In genomic region chr12:110500095-110500494, GRCm38 (mm10) we compare ENCODE assay signal across 16 mouse cellular contexts. TPM values are rescaled to one million over a fixed set of nuclear protein-coding genes. Genes with fewer than 3 reads are reported as not detected.
DNase-seq lines count a peak whose midpoint lies in the region; ATAC-seq lines count a peak whose summit lies in the region.
"Had no signal": no experiment of that assay in that cellular context is flagged by ENCODE, and none has a peak within 500 bp of the region (broad histone marks: within the 10 kb centered on the region; RNA-seq: fewer than 3 reads in every experiment).

No protein-coding gene starts in this region.

- ATAC-seq in heart, embryonic 14.5 days (ENCODE audit: insufficient number of reproducible peaks, insufficient read depth, low FRiP score, low read depth) = no peak
- ATAC-seq in activated CD4-positive, CD25-positive, alpha-beta regulatory T cell, adult 4 months = peak; percentile 4
- peak; percentile 60 for ATAC-seq in liver, embryonic 16.5 days (ENCODE audit: low read depth)
- ATAC-seq: hindbrain, embryonic 16.5 days had no signal

- 73% methylated on average over 8 of the region's 8 CpGs for WGBS in heart, embryonic 14.5 days
- 37% methylated on average over 8 of the region's 8 CpGs for WGBS in liver, embryonic 16.5 days (ENCODE audit: insufficient replicate concordance)

- no peaks in the 10 kb centered on the region for H3K36me3 ChIP-seq in heart, embryonic 14.5 days (ENCODE audit: control insufficient read depth, insufficient read depth, low read length)
- no peaks in the 10 kb centered on the region for H3K36me3 ChIP-seq in liver, embryonic 16.5 days (ENCODE audit: control insufficient read depth, insufficient read depth)

- no peaks in the 10 kb centered on the region for H3K9me3 ChIP-seq in heart, embryonic 14.5 days (ENCODE audit: control insufficient read depth, low read length)
- no peaks in the 10 kb centered on the region for H3K9me3 ChIP-seq in liver, embryonic 16.5 days (replicated peaks; ENCODE audit: control insufficient read depth, low read length)

- no peak overlapping the region for H3K4me3 ChIP-seq in heart, embryonic 14.5 days (ENCODE audit: control insufficient read depth in 1 of 2, insufficient read depth in 1 of 2, low read depth in 1 of 2, low read length in 2 of 2)
- H3K4me3 ChIP-seq in liver, embryonic 16.5 days (ENCODE audit: low read depth, low read length) = peak overlapping the region; percentile 57; the same call in 1 of the 2 replicates
- H3K4me3 ChIP-seq: left cerebral cortex, adult 2 months; myocyte had no signal

- H3K4me2 ChIP-seq in heart, embryonic 14.5 days (ENCODE audit: low read length) = peak overlapping the region; percentile 11; the same call in 1 of the 2 replicates
- H3K4me2 ChIP-seq in liver, embryonic 16.5 days (ENCODE audit: low read depth, low read length) = peak overlapping the region; percentile 66

- no peak overlapping the region for H3K9ac ChIP-seq in heart, embryonic 14.5 days (ENCODE audit: low read length)
- no peak overlapping the region for H3K9ac ChIP-seq in liver, embryonic 16.5 days (ENCODE audit: low read depth, low read length)

- peak overlapping the region; percentile 72 to 76 for H3K27ac ChIP-seq in heart, embryonic 14.5 days (replicated peaks in 1 of 2; ENCODE audit: control insufficient read depth in 1 of 2, insufficient read depth in 1 of 2, low read depth in 2 of 2, low read length in 2 of 2)
- peak overlapping the region; percentile 64 for H3K27ac ChIP-seq in liver, embryonic 16.5 days (ENCODE audit: low read length)

- no peak for DNase-seq in heart, postnatal 4 days
- peak; percentile 71 for DNase-seq in CD4-positive helper T cell, adult 2 months (ENCODE audit: low read depth, low spot score)
- DNase-seq in ovary, postnatal 10 days (ENCODE audit: low spot score) = no peak
- DNase-seq in embryo, embryonic 10.5 days (ENCODE audit: low spot score) = no peak
- DNase-seq in ovary, postnatal 36 days (ENCODE audit: low spot score) = no peak
- DNase-seq: adrenal gland, postnatal 36 days; cerebellum, postnatal 10 days; lung, postnatal 10 days; right cerebral cortex, postnatal 14 days; thymus, adult 18-20 months had no signal

- H3K4me1 ChIP-seq in heart, embryonic 14.5 days (ENCODE audit: control insufficient read depth in 2 of 2, insufficient read depth in 2 of 2, low read length in 2 of 2) = peaks cover 69 to 91% of the 10 kb centered on the region in 2 experiments
- H3K4me1 ChIP-seq in liver, embryonic 16.5 days (ENCODE audit: control insufficient read depth, low read depth, low read length) = peaks cover 57% of the 10 kb centered on the region

- H3K27me3 ChIP-seq in heart, embryonic 14.5 days (ENCODE audit: control insufficient read depth, insufficient read depth, low read length) = no peaks in the 10 kb centered on the region
- no peaks in the 10 kb centered on the region for H3K27me3 ChIP-seq in liver, embryonic 16.5 days (ENCODE audit: control insufficient read depth, insufficient read depth, low read depth, low read length)

RNA-seq across cellular contexts. Expression of gene Ppp2r5c, which starts 53.2 kb away (rescaled TPM):
- polyA plus RNA-seq in heart, embryonic 14.5 days (2014; fragmentation: Nextera tagmentation; extraction: Ambion mirVana) = 131 and 138 TPM in 2 replicates
- total RNA-seq in heart, postnatal 4 days (2021) = 100 to 1,000 TPM; 126 to 128 TPM
- polyA plus RNA-seq in activated CD4-positive, CD25-positive, alpha-beta regulatory T cell, adult 4 months (2017; shearing (Covaris generic)) = 100 to 1,000 TPM; 583 to 590 TPM
- 59.4 and 65.0 TPM in 2 replicates for polyA plus RNA-seq in liver, embryonic 16.5 days (2015; fragmentation: Nextera tagmentation; extraction: Ambion mirVana)
